Mouse (Mus musculus): Measurements from ENCODE around the gene Rspo1. TPM values are rescaled to one million over a fixed set of nuclear protein-coding genes. Genes with fewer than 3 reads are reported as not detected.

The Rspo1 gene
- total and polyA plus RNA-seq, 3 experiments = 2.7 to 4.4 (median 3.9) TPM

- no peak overlapping the region for H3K27ac ChIP-seq
Measured at GRCm38 (mm10) chr4:124959062-124959461, 27.2 kb upstream of the Rspo1 start.

DNA sequence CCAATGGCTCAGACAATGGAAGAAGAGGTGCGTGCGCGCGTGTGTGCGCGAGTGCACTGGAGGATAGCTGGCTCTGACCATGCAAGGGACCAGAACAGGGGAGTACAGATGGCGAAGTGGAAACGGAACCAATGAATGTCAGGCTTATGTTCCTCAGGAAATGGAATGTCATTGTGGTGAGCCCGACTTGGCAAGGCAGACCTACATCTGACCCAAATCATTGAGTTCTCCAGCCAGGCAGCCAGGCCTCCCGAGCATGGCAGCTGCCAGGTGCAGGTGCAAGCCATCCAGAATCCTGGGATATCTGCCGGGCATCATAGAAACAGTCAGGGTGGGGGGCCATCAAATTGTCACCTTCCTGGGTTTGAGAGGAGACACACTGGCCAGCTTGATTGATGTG lies 25.3 kb upstream of the Rspo1 start:
- Histone ChIP-seq H3K27ac (no peak overlapping the region), H3K9ac (ENCODE audit: low read depth, low read length) (no peak overlapping the region), H3K36me3 (ENCODE audit: control insufficient read depth, insufficient read depth, low read length) (no peaks in the 10 kb centered on the region), H3K4me1 (ENCODE audit: control insufficient read depth, insufficient read depth, low read length) (no peaks in the 10 kb centered on the region), H3K79me2 (replicated peaks; ENCODE audit: control insufficient read depth, insufficient read depth, low read length) (no peaks in the 10 kb centered on the region), H3K27me3 (ENCODE audit: control insufficient read depth, insufficient read depth, low read length) (no peaks in the 10 kb centered on the region), H3K4me3 (no peak overlapping the region)
- TF ChIP-seq EP300 (IDR thresholded peaks at IDR 0.05; ENCODE audit: insufficient read depth, low read depth, low read length) = no peak
- TF ChIP-seq CTCF (IDR thresholded peaks at IDR 0.05) = no peak
- no peak for TF ChIP-seq POLR2A (IDR thresholded peaks at IDR 0.05; ENCODE audit: insufficient read depth, low read depth, low read length)
- DNase-seq = no peak
- 74% methylated on average over 11 of the region's 11 CpGs for WGBS
- intact Hi-C loops (cut with DNase I) = no loop called here

More at GRCm38 (mm10) chr4:124959062-124959461, 27.2 kb upstream of the Rspo1 start:
- WGBS = 53% methylated on average over 11 of the region's 11 CpGs
- no peaks in the 10 kb centered on the region for H3K4me1 ChIP-seq (ENCODE audit: control insufficient read depth, insufficient read depth, low read length)
- H3K36me3 ChIP-seq (ENCODE audit: control insufficient read depth, insufficient read depth, low read length) = no peaks in the 10 kb centered on the region
- H3K9ac ChIP-seq (ENCODE audit: low read depth, low read length) = no peak overlapping the region
- H3K4me3 ChIP-seq = no peak overlapping the region
- DNase-seq = peak; percentile 34 to 46
- intact Hi-C loops (cut with DNase I) = no loop called here
- H3K79me2 ChIP-seq (replicated peaks; ENCODE audit: control insufficient read depth, insufficient read depth, low read length) = no peaks in the 10 kb centered on the region
- TF ChIP-seq CTCF (IDR thresholded peaks at IDR 0.05) (no peak), EP300 (IDR thresholded peaks at IDR 0.05; ENCODE audit: insufficient read depth, low read depth, low read length) (no peak)
- no peaks in the 10 kb centered on the region for H3K27me3 ChIP-seq (ENCODE audit: control insufficient read depth, insufficient read depth, low read length)

GRCm38 (mm10) chr4:124962576-124962975 lies 23.7 kb upstream of the Rspo1 start:
- H3K27me3 ChIP-seq (ENCODE audit: control insufficient read depth, insufficient read depth, low read length) = no peaks in the 10 kb centered on the region
- intact Hi-C loops (cut with DNase I) = no loop called here
- H3K27ac ChIP-seq = no peak overlapping the region
- no peak overlapping the region for H3K9ac ChIP-seq (ENCODE audit: low read depth, low read length)
- H3K4me3 ChIP-seq = no peak overlapping the region
- no peak for TF ChIP-seq POLR2A (IDR thresholded peaks at IDR 0.05; ENCODE audit: insufficient read depth, low read depth, low read length)
- TF ChIP-seq EP300 (IDR thresholded peaks at IDR 0.05; ENCODE audit: insufficient read depth, low read depth, low read length) = no peak
- TF ChIP-seq CTCF (IDR thresholded peaks at IDR 0.05) = no peak
- H3K79me2 ChIP-seq (replicated peaks; ENCODE audit: control insufficient read depth, insufficient read depth, low read length) = no peaks in the 10 kb centered on the region
- no peak for DNase-seq
- 32% methylated on average over 11 of the region's 11 CpGs for WGBS
- no peaks in the 10 kb centered on the region for H3K36me3 ChIP-seq (ENCODE audit: control insufficient read depth, insufficient read depth, low read length)
- no peaks in the 10 kb centered on the region for H3K4me1 ChIP-seq (ENCODE audit: control insufficient read depth, insufficient read depth, low read length)

DNA sequence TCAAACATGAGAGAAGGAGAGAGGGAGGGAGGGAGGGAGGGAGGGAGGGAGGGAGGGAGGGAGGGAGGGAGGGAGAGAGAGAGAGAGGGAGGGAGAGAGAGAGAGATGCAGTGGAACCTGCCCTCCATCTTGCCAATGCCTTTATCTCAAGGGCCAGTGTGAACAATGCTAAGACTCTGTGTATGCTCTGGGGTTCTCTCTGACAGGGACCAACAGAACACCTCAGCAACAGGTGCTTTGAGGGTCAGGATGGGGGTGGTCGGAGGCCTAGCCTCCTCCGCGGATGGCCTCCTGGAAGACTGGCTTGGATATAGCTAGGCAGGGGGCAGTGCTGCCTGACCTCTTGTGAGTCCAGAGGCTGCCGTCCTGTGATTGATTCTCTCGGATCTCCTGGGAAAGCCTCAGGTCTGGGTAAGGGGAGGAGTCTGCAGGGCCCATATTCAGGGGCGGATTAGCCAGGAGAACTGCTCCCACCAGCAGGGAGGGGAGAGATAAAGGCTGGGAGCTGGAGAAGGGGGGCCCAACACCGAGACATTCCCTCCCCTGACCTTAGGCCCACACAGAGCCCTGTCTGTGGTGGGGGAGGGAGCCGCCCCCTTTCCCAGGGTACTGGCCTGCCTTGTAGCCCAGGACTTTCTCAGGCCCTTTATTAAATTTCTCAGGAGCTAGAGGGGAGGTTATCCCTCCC lies 21.2 kb upstream of the Rspo1 start:
- Histone ChIP-seq H3K79me2 (replicated peaks; ENCODE audit: control insufficient read depth, insufficient read depth, low read length) (no peaks in the 10 kb centered on the region), H3K9ac (ENCODE audit: low read depth, low read length) (no peak overlapping the region), H3K36me3 (ENCODE audit: control insufficient read depth, insufficient read depth, low read length) (no peaks in the 10 kb centered on the region), H3K4me3 (no peak overlapping the region), H3K27ac (no peak overlapping the region), H3K4me1 (ENCODE audit: control insufficient read depth, insufficient read depth, low read length) (no peaks in the 10 kb centered on the region), H3K27me3 (ENCODE audit: control insufficient read depth, insufficient read depth, low read length) (no peaks in the 10 kb centered on the region)
- intact Hi-C loops (cut with DNase I) = no loop called here
- DNase-seq = no peak
- no peak for TF ChIP-seq POLR2A (IDR thresholded peaks at IDR 0.05; ENCODE audit: insufficient read depth, low read depth, low read length)
- no peak for TF ChIP-seq CTCF (IDR thresholded peaks at IDR 0.05)
- no peak for TF ChIP-seq EP300 (IDR thresholded peaks at IDR 0.05; ENCODE audit: insufficient read depth, low read depth, low read length)
- 22% methylated on average over 8 of the region's 8 CpGs for WGBS

DNA sequence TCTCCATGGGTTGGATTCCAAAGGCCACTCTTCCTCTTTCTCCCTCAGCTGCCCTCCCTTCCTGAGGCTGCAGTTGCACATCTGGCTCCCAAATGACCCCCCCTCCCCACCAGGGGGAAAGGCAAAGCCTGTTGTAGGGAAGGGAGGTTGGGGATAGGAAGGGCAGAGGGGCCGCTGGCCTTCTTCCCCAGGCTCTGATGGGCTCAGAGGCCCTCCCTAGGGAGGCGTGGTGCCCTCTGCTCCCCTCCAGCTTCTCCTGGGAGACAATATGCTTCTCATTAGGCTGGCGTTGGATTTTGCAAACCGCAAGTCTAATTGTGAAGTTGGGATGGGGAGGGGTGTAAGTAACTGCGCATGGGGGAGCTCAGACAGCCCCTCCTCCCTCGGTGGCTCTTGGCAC lies 17.5 kb upstream of the Rspo1 start:
- Histone ChIP-seq H3K9ac (ENCODE audit: low read depth, low read length) (no peak overlapping the region), H3K4me1 (ENCODE audit: control insufficient read depth, insufficient read depth, low read length) (no peaks in the 10 kb centered on the region), H3K36me3 (ENCODE audit: control insufficient read depth, insufficient read depth, low read length) (no peaks in the 10 kb centered on the region), H3K27me3 (ENCODE audit: control insufficient read depth, insufficient read depth, low read length) (no peaks in the 10 kb centered on the region), H3K79me2 (replicated peaks; ENCODE audit: control insufficient read depth, insufficient read depth, low read length) (no peaks in the 10 kb centered on the region), H3K27ac (no peak overlapping the region), H3K4me3 (no peak overlapping the region)
- intact Hi-C loops (cut with DNase I) = no loop called here
- no peak for DNase-seq
- WGBS = 60% methylated on average over 6 of the region's 6 CpGs
- TF ChIP-seq EP300 (IDR thresholded peaks at IDR 0.05; ENCODE audit: insufficient read depth, low read depth, low read length) = no peak
- no peak for TF ChIP-seq CTCF (IDR thresholded peaks at IDR 0.05)
- no peak for TF ChIP-seq POLR2A (IDR thresholded peaks at IDR 0.05; ENCODE audit: insufficient read depth, low read depth, low read length)

- no peak for DNase-seq
- no peak overlapping the region for H3K9ac ChIP-seq (ENCODE audit: low read depth, low read length)
- WGBS = 63% methylated on average over 7 of the region's 7 CpGs
- intact Hi-C loops (cut with DNase I) = no loop called here
- TF ChIP-seq POLR2A (IDR thresholded peaks at IDR 0.05; ENCODE audit: insufficient read depth, low read depth, low read length) = no peak
- TF ChIP-seq EP300 (IDR thresholded peaks at IDR 0.05; ENCODE audit: insufficient read depth, low read depth, low read length) = no peak
- no peak for TF ChIP-seq CTCF (IDR thresholded peaks at IDR 0.05)
- H3K36me3 ChIP-seq (ENCODE audit: control insufficient read depth, insufficient read depth, low read length) = no peaks in the 10 kb centered on the region
- no peaks in the 10 kb centered on the region for H3K79me2 ChIP-seq (replicated peaks; ENCODE audit: control insufficient read depth, insufficient read depth, low read length)
- H3K27ac ChIP-seq = no peak overlapping the region
- H3K4me3 ChIP-seq = no peak overlapping the region
- no peaks in the 10 kb centered on the region for H3K27me3 ChIP-seq (ENCODE audit: control insufficient read depth, insufficient read depth, low read length)
- H3K4me1 ChIP-seq (ENCODE audit: control insufficient read depth, insufficient read depth, low read length) = no peaks in the 10 kb centered on the region
Measured at GRCm38 (mm10) chr4:124969219-124969848, 16.9 kb upstream of the Rspo1 start.
